Mouse (Mus musculus) adrenal gland, adult 18-20 months (tissue): Measurements from ENCODE around the gene Myo15b. TPM values are rescaled to one million over a fixed set of nuclear protein-coding genes. Genes with fewer than 3 reads are reported as not detected.
A peak's percentile ranks its signal among the peaks of the same experiment; 100 is the strongest.

Source experiments
- DNase-seq, 2 experiments: peaks; one replicate each; pipeline ENCODE4 v3.0.0; 2021 to 2022; ENCODE audit warnings: low spot score in 2 of 2
- total RNA-seq, 2 experiments: library from RNA; stranded (reverse); gene quantifications; 1 replicate in 1 of 2; 2 replicates in 1 of 2; pipeline ENCODE4 v1.2.3; 2021

Myo15b gene
- total RNA-seq, 2 experiments from 2014 or later = not detected

DNA sequence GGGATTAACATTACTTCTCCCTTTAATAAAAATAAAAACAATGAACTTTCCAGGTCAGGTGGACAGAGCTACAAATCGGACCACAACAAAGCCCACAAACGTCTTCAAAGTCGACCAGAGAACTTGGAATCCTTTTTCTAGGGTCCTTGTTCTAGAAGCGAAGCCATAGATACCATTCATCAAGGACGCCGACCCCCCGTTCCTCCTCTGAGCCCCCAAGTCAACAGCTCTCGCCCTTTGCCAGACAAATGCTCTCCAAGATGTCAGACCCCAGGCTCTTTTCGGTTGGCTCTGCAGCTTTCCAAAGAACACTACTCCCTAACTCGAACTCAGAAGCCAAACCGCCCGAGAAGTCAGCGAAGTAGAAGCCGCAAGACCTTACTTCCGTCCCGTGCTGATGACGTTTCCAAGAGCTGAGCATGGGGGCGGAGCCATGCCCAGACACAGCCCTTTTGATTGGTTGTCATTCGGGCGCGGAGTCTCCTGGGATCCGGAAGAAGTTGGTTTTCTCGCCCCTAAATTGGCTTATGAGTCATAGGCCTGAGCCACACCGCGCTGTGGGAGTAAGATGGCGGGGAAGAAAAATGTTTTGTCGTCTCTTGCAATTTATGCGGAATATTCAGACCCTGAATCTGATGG lies 75.0 kb downstream of the Myo15b start, which contains the start of the genes Sap30bp and Recql5:
Sap30bp (plus strand) TSS at position 175 of the 639 bp plus-strand sequence.
Recql5 (minus strand) TSS at position 370 of the 639 bp plus-strand sequence.
- DNase-seq = peak; percentile 95 to 97

DNA sequence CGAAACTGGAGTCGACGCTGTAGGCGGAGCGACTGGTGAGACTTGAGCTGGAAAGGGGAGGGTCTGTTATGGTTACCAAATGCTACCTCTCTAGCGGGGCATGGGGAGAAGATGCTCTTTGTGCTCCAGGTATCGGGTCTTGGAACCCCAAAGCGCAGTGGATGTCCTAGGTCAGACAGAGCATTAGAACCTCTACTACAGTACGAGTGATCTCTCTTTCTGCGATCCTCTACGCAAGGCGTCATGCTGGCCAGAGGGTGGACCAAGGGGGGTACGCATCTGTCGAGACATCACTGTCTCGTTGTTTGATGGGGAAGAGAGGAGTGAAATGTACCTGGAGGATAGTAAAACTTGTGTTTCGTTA lies 75.5 kb downstream of the Myo15b start:
- no peak for DNase-seq

DNA sequence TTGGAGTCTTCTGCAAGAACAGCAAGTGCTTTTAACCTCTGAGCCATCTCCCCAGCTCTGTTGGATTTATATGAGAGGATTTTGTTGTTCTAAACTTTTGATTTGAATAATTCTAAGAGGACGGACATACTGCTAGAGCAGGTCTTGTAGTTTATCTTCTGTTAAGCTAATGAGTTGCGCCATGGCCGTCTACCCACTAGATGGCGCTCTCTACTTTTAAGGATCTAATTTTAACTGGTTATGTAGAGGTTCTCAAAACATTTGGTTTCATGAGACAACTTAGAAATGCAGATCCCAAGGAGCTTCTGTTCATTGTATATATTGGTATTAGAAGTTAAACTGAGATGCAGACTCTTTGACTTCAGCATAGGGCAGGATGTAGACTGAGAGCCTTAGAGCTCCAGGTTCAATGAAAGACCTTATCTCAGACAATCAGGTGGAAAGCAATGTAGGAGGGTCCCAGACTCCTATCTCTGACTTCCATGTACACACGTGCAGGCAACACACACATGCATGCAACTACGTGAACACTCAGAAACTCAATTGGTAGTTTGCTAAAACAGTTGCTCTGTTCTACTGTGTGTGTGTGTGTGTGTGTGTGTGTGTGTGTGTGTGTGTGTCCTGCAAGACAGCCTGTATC lies 81.6 kb downstream of the Myo15b start:
- peak; percentile 49 to 59 for DNase-seq

DNA sequence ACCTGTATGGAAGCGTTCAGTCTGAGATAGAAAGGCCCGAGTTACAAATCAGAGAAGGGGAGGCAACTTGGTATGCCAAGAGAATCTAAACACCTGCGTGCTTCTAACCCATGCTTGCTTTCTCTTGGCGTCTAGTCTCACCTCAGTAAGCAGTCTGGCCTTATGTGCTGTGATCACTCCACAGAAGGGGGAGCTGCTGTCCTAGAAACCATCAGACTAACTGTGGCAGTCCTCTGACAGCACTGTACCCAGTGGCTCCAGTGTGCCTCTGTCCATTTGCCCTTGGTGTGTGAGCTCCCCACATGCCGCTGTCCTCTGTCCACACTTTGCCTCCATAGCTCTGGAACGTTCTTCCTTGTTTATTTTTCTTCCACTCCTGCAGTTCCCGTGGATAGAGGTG lies 83.8 kb downstream of the Myo15b start:
- DNase-seq = no peak

Other genes starting within 250 kb of the Myo15b start
- gene Mif4gd, start 245.4 kb upstream of the Myo15b start, total RNA-seq = 100 to 1,000 TPM in 1 of 2 experiments, 10 to 100 TPM in 1; 85.4 to 145 TPM
- gene Slc25a19, start 230.1 kb upstream of the Myo15b start, total RNA-seq = 100 to 1,000 TPM; 108 to 204 TPM
- 100 to 1,000 TPM in 1 of 2 experiments, 10 to 100 TPM in 1; 97.2 to 132 TPM for gene Grb2, start 149.8 kb upstream of the Myo15b start, total RNA-seq
- gene Tmem94, start 93.0 kb upstream of the Myo15b start, total RNA-seq = 10 to 100 TPM; 57.3 to 70.3 TPM
- 10 to 100 TPM; 55.1 to 59.8 TPM for gene Caskin2, start 44.8 kb upstream of the Myo15b start, total RNA-seq
- 10 to 100 TPM; 15.5 to 20.3 TPM for gene Tsen54, start 43.7 kb upstream of the Myo15b start, total RNA-seq
- gene Llgl2, start 34.4 kb upstream of the Myo15b start, total RNA-seq = 1 to 10 TPM; 5.8 to 8.0 TPM
- gene Smim5, start 41.6 kb downstream of the Myo15b start, total RNA-seq = under 1 TPM in 1 of 2 experiments, not detected in 1; 0.74 TPM
- not detected for gene Smim6, start 53.6 kb downstream of the Myo15b start, total RNA-seq
- gene Sap30bp, start 74.9 kb downstream of the Myo15b start, total RNA-seq = 10 to 100 TPM; 37.3 to 47.6 TPM
- 10 to 100 TPM; 17.1 to 27.1 TPM for gene Recql5, start 75.1 kb downstream of the Myo15b start, total RNA-seq
- 1 to 10 TPM; 3.1 to 3.7 TPM for gene Itgb4, start 116.3 kb downstream of the Myo15b start, total RNA-seq
- gene Galk1, start 154.3 kb downstream of the Myo15b start, total RNA-seq = 10 to 100 TPM; 26.8 to 33.1 TPM
- 100 to 1,000 TPM; 248 to 269 TPM for gene H3f3b, start 169.6 kb downstream of the Myo15b start, total RNA-seq
- gene Unk, start 171.9 kb downstream of the Myo15b start, total RNA-seq = 10 to 100 TPM; 16.2 to 19.2 TPM
- gene Unc13d, start 219.6 kb downstream of the Myo15b start, total RNA-seq = 1 to 10 TPM; 1.0 to 1.3 TPM
- gene Wbp2, start 228.6 kb downstream of the Myo15b start, total RNA-seq = 100 to 1,000 TPM; 163 to 187 TPM